Mouse (Mus musculus): ENCODE results near the gene Ncam2.

DNA sequence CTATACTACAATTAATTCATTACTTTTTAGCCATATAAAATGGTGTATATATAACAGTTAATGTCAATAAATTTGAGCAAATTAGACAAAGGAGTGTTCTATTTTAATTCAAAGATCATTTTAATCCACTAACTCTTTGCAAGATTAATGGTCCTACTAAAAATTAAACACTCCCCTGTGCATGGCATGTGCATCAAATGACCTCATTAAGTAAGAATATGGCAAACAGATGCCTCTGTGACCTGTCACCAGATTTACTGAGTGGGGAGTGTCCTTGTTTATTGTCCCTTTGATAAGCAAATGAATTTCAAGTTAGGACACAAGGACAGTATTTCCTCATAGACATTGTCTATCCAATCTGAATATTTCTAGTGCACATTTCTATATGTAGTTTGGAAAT is 54.4 kb downstream of the Ncam2 start:
- TF ChIP-seq GATA1 (IDR thresholded peaks at IDR 0.05; ENCODE audit: borderline replicate concordance, low read length) (no peak), FLI1 (IDR thresholded peaks at IDR 0.05; ENCODE audit: low read length) (no peak)

Measured in megakaryocyte, embryonic 14.5 days (primary cell).